Mouse (Mus musculus) midbrain, embryonic 13.5 days (tissue): ENCODE measurements around the gene Nfil3. TPM values are rescaled to one million over a fixed set of nuclear protein-coding genes. Genes with fewer than 3 reads are reported as not detected.
A peak's percentile ranks its signal among the peaks of the same experiment; 100 is the strongest.

ENCODE experiments used
- ATAC-seq: fragments of 200-750 bp; cut with Nextera tagmentation; 2 replicates; pipeline ENCODE4 v1.8.0; 2017; ENCODE audit warnings: mild to moderate bottlenecking, moderate TSS enrichment, moderate library complexity
- H3K27ac ChIP-seq: fragments of 300-500 bp; sonication (generic); 2 replicates; pipeline ENCODE4 v1.5.1; 2015; ENCODE audit warnings: inconsistent platforms, mild to moderate bottlenecking, moderate library complexity
- H3K27me3 ChIP-seq: fragments of 300-500 bp; sonication (generic); 2 replicates; pipeline ENCODE4 v1.6.1; 2015; ENCODE audit warnings: mild to moderate bottlenecking, inconsistent platforms
- H3K36me3 ChIP-seq: fragments of 300-500 bp; sonication (generic); 2 replicates; pipeline ENCODE4 v1.6.1; 2015; ENCODE audit warnings: mild to moderate bottlenecking, inconsistent platforms
- H3K4me1 ChIP-seq: fragments of 300-500 bp; sonication (generic); replicated peaks from 2 replicates; pipeline ENCODE4 v1.6.1; 2015; ENCODE audit warnings: inconsistent platforms
- H3K4me2 ChIP-seq: fragments of 300-500 bp; sonication (generic); replicated peaks from 2 replicates; pipeline ENCODE4 v1.6.1; 2015; ENCODE audit warnings: moderate library complexity, mild to moderate bottlenecking, inconsistent platforms
- H3K4me3 ChIP-seq: fragments of 300-500 bp; sonication (generic); replicated peaks from 2 replicates; pipeline ENCODE4 v1.5.1; 2015; ENCODE audit warnings: mild to moderate bottlenecking, inconsistent platforms
- H3K9ac ChIP-seq: fragments of 300-500 bp; sonication (generic); replicated peaks from 2 replicates; pipeline ENCODE4 v1.6.1; 2015; ENCODE audit warnings: mild to moderate bottlenecking, inconsistent platforms
- H3K9me3 ChIP-seq: fragments of 300-500 bp; sonication (generic); 2 replicates; pipeline ENCODE4 v1.6.1; 2016; ENCODE audit warnings: mild to moderate bottlenecking, inconsistent platforms
- WGBS: fragments of 180-500 bp; shearing (Covaris S2); methylation state at CpG from one replicate; pipeline ENCODE4 v1.1.7; 2015; 5-methylcytosine and 5-hydroxymethylcytosine counted together
- polyA plus RNA-seq: library from polyadenylated mRNA; unstranded; fragments of >200 nt; fragmentation: Nextera tagmentation; extraction: Ambion mirVana; gene quantifications from 2 replicates; pipeline ENCODE4 v1.2.1, GENCODE M21; 2015

Gene Nfil3
- polyA plus RNA-seq, 1 experiment from 2014 or later = 41.3 TPM

GRCm38 (mm10) chr13:52980211-52980950 lies 492 bp downstream of the Nfil3 start:
- WGBS = under 1% methylated on average over 71 of the region's 77 CpGs
- Histone ChIP-seq H3K4me3 (peak overlapping the region; percentile 83), H3K4me2 (peak overlapping the region; percentile 98), H3K9me3 (no peaks in the 10 kb centered on the region), H3K27me3 (peaks cover 12% of the 10 kb centered on the region), H3K4me1 (peaks cover 42% of the 10 kb centered on the region), H3K9ac (peak overlapping the region; percentile 88), H3K27ac (peak overlapping the region; percentile 97), H3K36me3 (no peaks in the 10 kb centered on the region)
- peak; percentile 87 for ATAC-seq

GRCm38 (mm10) chr13:52979331-52980051 lies 1.4 kb downstream of the Nfil3 start:
- no peaks in the 10 kb centered on the region for H3K36me3 ChIP-seq
- peak overlapping the region; percentile 97 for H3K27ac ChIP-seq
- peaks cover 12% of the 10 kb centered on the region for H3K27me3 ChIP-seq
- H3K9me3 ChIP-seq = no peaks in the 10 kb centered on the region
- no peak for ATAC-seq
- peak overlapping the region; percentile 98 for H3K4me2 ChIP-seq
- peaks cover 44% of the 10 kb centered on the region for H3K4me1 ChIP-seq
- WGBS = under 1% methylated on average over 22 of the region's 22 CpGs
- peak overlapping the region; percentile 83 for H3K4me3 ChIP-seq
- H3K9ac ChIP-seq = peak overlapping the region; percentile 88

- H3K9me3 ChIP-seq = no peaks in the 10 kb centered on the region
- peak overlapping the region; percentile 98 for H3K4me2 ChIP-seq
- H3K4me3 ChIP-seq = peak overlapping the region; percentile 83
- H3K27me3 ChIP-seq = peaks cover 6% of the 10 kb centered on the region
- H3K9ac ChIP-seq = peak overlapping the region; percentile 94
- peaks cover 44% of the 10 kb centered on the region for H3K4me1 ChIP-seq
- peak; percentile 41; the same call in 1 of the 2 replicates for ATAC-seq
- H3K36me3 ChIP-seq = no peaks in the 10 kb centered on the region
- WGBS = 2% methylated on average over 49 of the region's 64 CpGs
- H3K27ac ChIP-seq = peak overlapping the region; percentile 94
Measured at GRCm38 (mm10) chr13:52978321-52978981, 2.4 kb downstream of the Nfil3 start.

- H3K4me2 ChIP-seq = peak overlapping the region; percentile 98
- ATAC-seq = no peak
- peak overlapping the region; percentile 83 for H3K4me3 ChIP-seq
- no peaks in the 10 kb centered on the region for H3K9me3 ChIP-seq
- H3K9ac ChIP-seq = peak overlapping the region; percentile 94
- peaks cover 6% of the 10 kb centered on the region for H3K27me3 ChIP-seq
- H3K27ac ChIP-seq = peak overlapping the region; percentile 94
- peaks cover 44% of the 10 kb centered on the region for H3K4me1 ChIP-seq
- WGBS = 23% methylated on average over 4 of the region's 4 CpGs
- H3K36me3 ChIP-seq = no peaks in the 10 kb centered on the region
Measured at GRCm38 (mm10) chr13:52977757-52978156, 3.1 kb downstream of the Nfil3 start.

GRCm38 (mm10) chr13:52977221-52977609 lies 3.7 kb downstream of the Nfil3 start:
- Histone ChIP-seq H3K4me2 (peak overlapping the region; percentile 98), H3K9ac (peak overlapping the region; percentile 94), H3K9me3 (no peaks in the 10 kb centered on the region), H3K4me3 (peak overlapping the region; percentile 83), H3K4me1 (peaks cover 42% of the 10 kb centered on the region), H3K27me3 (peaks cover 5% of the 10 kb centered on the region), H3K27ac (0 out of 2 replicates have a peak overlapping the region, but pooled peaks have one; percentile 94), H3K36me3 (no peaks in the 10 kb centered on the region)
- no peak for ATAC-seq
- 82% methylated on average over 9 of the region's 9 CpGs for WGBS

- ATAC-seq = no peak
- WGBS = 24% methylated on average over 16 of the region's 16 CpGs
- Histone ChIP-seq H3K4me1 (peaks cover 37% of the 10 kb centered on the region), H3K27ac (no peak overlapping the region), H3K36me3 (no peaks in the 10 kb centered on the region), H3K27me3 (no peaks in the 10 kb centered on the region), H3K9me3 (no peaks in the 10 kb centered on the region), H3K4me3 (peak overlapping the region; percentile 83), H3K4me2 (peak overlapping the region; percentile 98), H3K9ac (peak overlapping the region; percentile 44)
Measured at GRCm38 (mm10) chr13:52976510-52977220, 4.2 kb downstream of the Nfil3 start.

- H3K27me3 ChIP-seq = no peaks in the 10 kb centered on the region
- H3K9ac ChIP-seq = no peak overlapping the region
- H3K36me3 ChIP-seq = no peaks in the 10 kb centered on the region
- peak overlapping the region; percentile 98 for H3K4me2 ChIP-seq
- peaks cover 35% of the 10 kb centered on the region for H3K4me1 ChIP-seq
- H3K9me3 ChIP-seq = no peaks in the 10 kb centered on the region
- ATAC-seq = no peak
- H3K27ac ChIP-seq = no peak overlapping the region
- WGBS = 34% methylated on average over 8 of the region's 8 CpGs
- H3K4me3 ChIP-seq = peak overlapping the region; percentile 83
Measured at GRCm38 (mm10) chr13:52976130-52976509, 4.8 kb downstream of the Nfil3 start.

- no peaks in the 10 kb centered on the region for H3K27me3 ChIP-seq
- no peak overlapping the region for H3K4me3 ChIP-seq
- 66% methylated on average over 3 of the region's 3 CpGs for WGBS
- no peaks in the 10 kb centered on the region for H3K36me3 ChIP-seq
- H3K9ac ChIP-seq = no peak overlapping the region
- no peak for ATAC-seq
- H3K27ac ChIP-seq = no peak overlapping the region
- H3K4me2 ChIP-seq = no peak overlapping the region
- H3K9me3 ChIP-seq = no peaks in the 10 kb centered on the region
- peaks cover 35% of the 10 kb centered on the region for H3K4me1 ChIP-seq
Measured at GRCm38 (mm10) chr13:52974676-52975075, 6.2 kb downstream of the Nfil3 start.

- Histone ChIP-seq H3K9ac (no peak overlapping the region), H3K27ac (no peak overlapping the region), H3K4me3 (no peak overlapping the region), H3K4me2 (no peak overlapping the region), H3K4me1 (peaks cover 28% of the 10 kb centered on the region), H3K36me3 (peaks cover 6% of the 10 kb centered on the region), H3K9me3 (no peaks in the 10 kb centered on the region), H3K27me3 (no peaks in the 10 kb centered on the region)
- no peak for ATAC-seq
- 96% methylated on average over 10 of the region's 10 CpGs for WGBS
Measured at GRCm38 (mm10) chr13:52973427-52973826, 7.4 kb downstream of the Nfil3 start.

GRCm38 (mm10) chr13:52972626-52973025 lies 8.2 kb downstream of the Nfil3 start:
- 88% methylated on average over 3 of the region's 3 CpGs for WGBS
- Histone ChIP-seq H3K4me1 (peaks cover 25% of the 10 kb centered on the region), H3K4me2 (no peak overlapping the region), H3K27me3 (no peaks in the 10 kb centered on the region), H3K9me3 (no peaks in the 10 kb centered on the region), H3K9ac (no peak overlapping the region), H3K4me3 (no peak overlapping the region), H3K36me3 (peaks cover 14% of the 10 kb centered on the region), H3K27ac (no peak overlapping the region)
- ATAC-seq = no peak

GRCm38 (mm10) chr13:52970876-52971275 lies 10.0 kb downstream of the Nfil3 start:
- Histone ChIP-seq H3K9me3 (no peaks in the 10 kb centered on the region), H3K27ac (no peak overlapping the region), H3K36me3 (peaks cover 30% of the 10 kb centered on the region), H3K4me2 (no peak overlapping the region), H3K9ac (no peak overlapping the region), H3K27me3 (no peaks in the 10 kb centered on the region), H3K4me3 (no peak overlapping the region), H3K4me1 (peaks cover 7% of the 10 kb centered on the region)
- ATAC-seq = no peak
- 94% methylated on average over 6 of the region's 6 CpGs for WGBS
